Mouse (Mus musculus) embryonic facial prominence, embryonic 15.5 days (tissue): ENCODE results near the gene Grin2b. TPM values are rescaled to one million over a fixed set of nuclear protein-coding genes. Genes with fewer than 3 reads are reported as not detected.
"Not testable (repeated sequence)": the region's sequence is repeated elsewhere in the genome, so short reads cannot be mapped to it uniquely, and the experiment has no call there.

ENCODE experiments used
- ATAC-seq: fragments of 200-750 bp; cut with Nextera tagmentation; 2 replicates; pipeline ENCODE4 v1.8.0; 2017; ENCODE audit warnings: low read depth, moderate TSS enrichment; ENCODE audit not compliant: insufficient number of reproducible peaks, low FRiP score, low TSS enrichment
- H3K27ac ChIP-seq: fragments of 300-500 bp; sonication (generic); replicated peaks from 2 replicates; pipeline ENCODE4 v1.5.1; 2015; ENCODE audit warnings: mild to moderate bottlenecking, inconsistent platforms
- H3K27me3 ChIP-seq: fragments of 300-500 bp; sonication (generic); 2 replicates; pipeline ENCODE4 v1.6.1; 2015; ENCODE audit warnings: inconsistent platforms
- H3K36me3 ChIP-seq: fragments of 300-500 bp; sonication (generic); 2 replicates; pipeline ENCODE4 v1.6.1; 2015; ENCODE audit warnings: mild to moderate bottlenecking, inconsistent platforms
- H3K4me1 ChIP-seq: fragments of 300-500 bp; sonication (generic); 2 replicates; pipeline ENCODE4 v1.6.1; 2015; ENCODE audit warnings: inconsistent platforms
- H3K4me2 ChIP-seq: fragments of 300-500 bp; sonication (generic); replicated peaks from 2 replicates; pipeline ENCODE4 v1.6.1; 2015; ENCODE audit warnings: mild to moderate bottlenecking, inconsistent platforms
- H3K4me3 ChIP-seq: fragments of 300-500 bp; sonication (generic); replicated peaks from 2 replicates; pipeline ENCODE4 v1.5.1; 2015; ENCODE audit warnings: mild to moderate bottlenecking, inconsistent platforms
- H3K9ac ChIP-seq: fragments of 300-500 bp; sonication (generic); 2 replicates; pipeline ENCODE4 v1.6.1; 2015; ENCODE audit warnings: inconsistent platforms
- H3K9me3 ChIP-seq: fragments of 300-500 bp; sonication (generic); replicated peaks from 2 replicates; pipeline ENCODE4 v1.6.1; 2016; ENCODE audit warnings: inconsistent platforms
- whole genome bisulfite sequencing: fragments of 180-500 bp; shearing (Covaris S2); methylation state at CpG from one replicate; pipeline ENCODE4 v1.1.7; 2015; 5-methylcytosine and 5-hydroxymethylcytosine counted together
- microRNA-seq: library from miRNA; unstranded; fragments of <30 nt; microRNA quantifications from one replicate; pipeline ENCODE4, GENCODE M21; 2016; ENCODE audit warnings: borderline number of aligned reads
- polyA plus RNA-seq: library from polyadenylated mRNA; unstranded; fragments of >200 nt; fragmentation: Nextera tagmentation; extraction: Ambion mirVana; gene quantifications from 2 replicates; pipeline ENCODE4 v1.2.1, GENCODE M21; 2015

Grin2b gene
- polyA plus RNA-seq, 1 experiment from 2014 or later: 2.3 TPM

GRCm38 (mm10) chr6:135684206-135684605 lies 489.1 kb downstream of the Grin2b start:
- Histone ChIP-seq H3K9me3 (no peaks in the 10 kb centered on the region), H3K9ac (no peak overlapping the region), H3K4me3 (no peak overlapping the region), H3K36me3 (no peaks in the 10 kb centered on the region), H3K27me3 (no peaks in the 10 kb centered on the region), H3K4me1 (no peaks in the 10 kb centered on the region), H3K4me2 (no peak overlapping the region), H3K27ac (no peak overlapping the region)
- 68% methylated on average over 2 of the region's 2 CpGs for WGBS
- ATAC-seq: no peak

GRCm38 (mm10) chr6:135681423-135681822 lies 491.9 kb downstream of the Grin2b start:
- not testable (repeated sequence) for H3K4me2 ChIP-seq, H3K9ac ChIP-seq, ATAC-seq, H3K27me3 ChIP-seq, H3K27ac ChIP-seq, H3K36me3 ChIP-seq, H3K9me3 ChIP-seq, H3K4me3 ChIP-seq, H3K4me1 ChIP-seq
- 75% methylated on average over 4 of the region's 4 CpGs for WGBS

GRCm38 (mm10) chr6:135680105-135680710 lies 493.1 kb downstream of the Grin2b start:
- H3K4me1 ChIP-seq: no peaks in the 10 kb centered on the region
- no peak for ATAC-seq
- H3K4me3 ChIP-seq: no peak overlapping the region
- no peaks in the 10 kb centered on the region for H3K36me3 ChIP-seq
- no peak overlapping the region for H3K4me2 ChIP-seq
- WGBS: 75% methylated on average over 14 of the region's 14 CpGs
- H3K27me3 ChIP-seq: no peaks in the 10 kb centered on the region
- H3K27ac ChIP-seq: no peak overlapping the region
- no peak overlapping the region for H3K9ac ChIP-seq
- H3K9me3 ChIP-seq: no peaks in the 10 kb centered on the region

- Histone ChIP-seq H3K27ac (no peak overlapping the region), H3K9me3 (no peaks in the 10 kb centered on the region), H3K9ac (no peak overlapping the region), H3K4me1 (no peaks in the 10 kb centered on the region), H3K36me3 (no peaks in the 10 kb centered on the region), H3K27me3 (no peaks in the 10 kb centered on the region), H3K4me3 (no peak overlapping the region), H3K4me2 (no peak overlapping the region)
- WGBS: 37% methylated on average over 4 of the region's 4 CpGs
- ATAC-seq: no peak
Observed at GRCm38 (mm10) chr6:135674380-135674779, 498.9 kb downstream of the Grin2b start.

- Histone ChIP-seq H3K27me3 (no peaks in the 10 kb centered on the region), H3K9ac (no peak overlapping the region), H3K4me2 (no peak overlapping the region), H3K27ac (no peak overlapping the region), H3K4me3 (no peak overlapping the region), H3K9me3 (no peaks in the 10 kb centered on the region), H3K36me3 (no peaks in the 10 kb centered on the region), H3K4me1 (no peaks in the 10 kb centered on the region)
- ATAC-seq: no peak
Observed at GRCm38 (mm10) chr6:135672003-135672402, 501.3 kb downstream of the Grin2b start.

Small RNAs within 50 kb of the gene (microRNA-seq; reads per million reads assigned to microRNA genes)
- gene Gm22892: not detected

Other genes starting within 250 kb of the Grin2b start
- gene Gm8994, start 154.0 kb upstream of the Grin2b start, polyA plus RNA-seq: not detected in 2 replicates
- gene E330021D16Rik, start 242.1 kb upstream of the Grin2b start, polyA plus RNA-seq: not detected in 2 replicates